ENCODE assay signal across 16 mouse cellular contexts in genomic region chr1:151178505-151179083, GRCm38 (mm10). TPM values are rescaled to one million over a fixed set of nuclear protein-coding genes. Genes with fewer than 3 reads are reported as not detected.
DNase-seq lines count a peak whose midpoint lies in the region; ATAC-seq and TF ChIP-seq lines count a peak whose summit lies in the region.
"Had no signal": no experiment of that assay in that cellular context is flagged by ENCODE, and none has a peak within 500 bp of the region (broad histone marks: within the 10 kb centered on the region; RNA-seq: fewer than 3 reads in every experiment).

No protein-coding gene starts in this region.

- no peak for TF ChIP-seq CTCF in cerebellum, adult 2 months (IDR thresholded peaks at IDR 0.05; ENCODE audit: borderline replicate concordance, insufficient read depth, low read depth, low read length)

- no peak overlapping the region for H3K4me2 ChIP-seq in kidney, embryonic 15.5 days
- no peak overlapping the region for H3K4me2 ChIP-seq in hindbrain, embryonic 12.5 days (replicated peaks)
- H3K4me2 ChIP-seq in midbrain, embryonic 16.5 days (ENCODE audit: low read length) = no peak overlapping the region

- no peak for TF ChIP-seq POLR2A in cerebellum, adult 2 months (IDR thresholded peaks at IDR 0.05; ENCODE audit: borderline replicate concordance, insufficient read depth, low read length)

- H3K9me3 ChIP-seq in kidney, embryonic 15.5 days (replicated peaks) = no peaks in the 10 kb centered on the region
- H3K9me3 ChIP-seq in hindbrain, embryonic 12.5 days (replicated peaks) = no peaks in the 10 kb centered on the region
- no peaks in the 10 kb centered on the region for H3K9me3 ChIP-seq in midbrain, embryonic 16.5 days (replicated peaks; ENCODE audit: control insufficient read depth, low read length, poor library complexity, severe bottlenecking)
- H3K9me3 ChIP-seq: lung, embryonic 15.5 days had no signal

- no peak overlapping the region for H3K4me3 ChIP-seq in kidney, embryonic 15.5 days (replicated peaks)
- no peak overlapping the region for H3K4me3 ChIP-seq in hindbrain, embryonic 12.5 days
- H3K4me3 ChIP-seq in midbrain, embryonic 16.5 days (ENCODE audit: low read depth, low read length) = no peak overlapping the region
- H3K4me3 ChIP-seq in cerebellum, adult 2 months (replicated peaks; ENCODE audit: insufficient read depth, low read depth, low read length) = no peak overlapping the region
- H3K4me3 ChIP-seq: lung, embryonic 15.5 days; myocyte had no signal

- H3K36me3 ChIP-seq in kidney, embryonic 15.5 days = no peaks in the 10 kb centered on the region
- no peaks in the 10 kb centered on the region for H3K36me3 ChIP-seq in hindbrain, embryonic 12.5 days
- H3K36me3 ChIP-seq in midbrain, embryonic 16.5 days (ENCODE audit: control insufficient read depth, insufficient read depth, low read length) = no peaks in the 10 kb centered on the region
- H3K36me3 ChIP-seq: lung, embryonic 15.5 days had no signal

- H3K27me3 ChIP-seq in kidney, embryonic 15.5 days = no peaks in the 10 kb centered on the region
- no peaks in the 10 kb centered on the region for H3K27me3 ChIP-seq in hindbrain, embryonic 12.5 days
- H3K27me3 ChIP-seq in midbrain, embryonic 16.5 days (ENCODE audit: control insufficient read depth, insufficient read depth, low read depth, low read length) = no peaks in the 10 kb centered on the region
- no peaks in the 10 kb centered on the region for H3K27me3 ChIP-seq in cerebellum, adult 2 months (ENCODE audit: control insufficient read depth, insufficient read depth, low read length)
- H3K27me3 ChIP-seq: lung, embryonic 15.5 days had no signal

- H3K27ac ChIP-seq in kidney, embryonic 15.5 days = peak overlapping the region; percentile 67
- no peak overlapping the region for H3K27ac ChIP-seq in hindbrain, embryonic 12.5 days
- no peak overlapping the region for H3K27ac ChIP-seq in midbrain, embryonic 16.5 days (ENCODE audit: low read length)
- H3K27ac ChIP-seq in cerebellum, adult 2 months (ENCODE audit: insufficient read depth, low read length) = no peak overlapping the region
- H3K27ac ChIP-seq: lung, embryonic 15.5 days had no signal

- no peak overlapping the region for H3K9ac ChIP-seq in kidney, embryonic 15.5 days
- H3K9ac ChIP-seq in hindbrain, embryonic 12.5 days = no peak overlapping the region
- H3K9ac ChIP-seq in midbrain, embryonic 16.5 days (ENCODE audit: low read depth, low read length) = no peak overlapping the region
- H3K9ac ChIP-seq: lung, embryonic 15.5 days had no signal

- H3K4me1 ChIP-seq in kidney, embryonic 15.5 days = peaks cover 19% of the 10 kb centered on the region; the same call in 1 of the 2 replicates
- H3K4me1 ChIP-seq in hindbrain, embryonic 12.5 days = peaks cover 13% of the 10 kb centered on the region
- peaks cover 7% of the 10 kb centered on the region for H3K4me1 ChIP-seq in midbrain, embryonic 16.5 days (ENCODE audit: control insufficient read depth, insufficient read depth, low read length)
- no peaks in the 10 kb centered on the region for H3K4me1 ChIP-seq in cerebellum, adult 2 months (ENCODE audit: control insufficient read depth, insufficient read depth, low read length)
- H3K4me1 ChIP-seq: lung, embryonic 15.5 days had no signal

- ATAC-seq in kidney, embryonic 15.5 days (replicated peaks; ENCODE audit: low FRiP score) = 0 out of 2 replicates have a peak, but pooled peaks have one; percentile 21
- ATAC-seq in hindbrain, embryonic 12.5 days (ENCODE audit: low FRiP score) = peak; percentile 68
- ATAC-seq in midbrain, embryonic 16.5 days = peak; percentile 28; the same call in 1 of the 2 replicates

- WGBS in kidney, embryonic 15.5 days = 42% methylated on average over 2 of the region's 2 CpGs
- 22% methylated on average over 2 of the region's 2 CpGs for WGBS in hindbrain, embryonic 12.5 days
- 18% methylated on average over 2 of the region's 2 CpGs for WGBS in midbrain, embryonic 16.5 days
- 57% methylated on average over 2 of the region's 2 CpGs for whole genome bisulfite sequencing in cerebellum, adult 2 months

- DNase-seq in kidney, postnatal 4 days = no peak
- DNase-seq in ZHBTc4 (ENCODE audit: low read depth, low spot score) = peak; percentile 84
- no peak for DNase-seq in cerebellum, adult 2 months
- no peak for DNase-seq in cerebellum, postnatal 4 days (ENCODE audit: low spot score in 2 of 2)
- DNase-seq: kidney, postnatal 10 days; right cerebral cortex, postnatal 14 days had no signal

RNA-seq across cellular contexts. Expression of gene Gm47985, which starts 3.7 kb away (rescaled TPM):
- 0.22 and 0.31 TPM in 2 replicates for polyA plus RNA-seq in kidney, embryonic 15.5 days (2015; fragmentation: Nextera tagmentation; extraction: Ambion mirVana)
- 0.95 and 0.96 TPM in 2 replicates for polyA plus RNA-seq in hindbrain, embryonic 12.5 days (2016; fragmentation: Nextera tagmentation; extraction: Ambion mirVana)
- polyA plus RNA-seq in midbrain, embryonic 16.5 days (2015; fragmentation: Nextera tagmentation; extraction: Ambion mirVana) = not detected in 2 replicates
- not detected in 2 replicates for polyA plus RNA-seq in cerebellum, adult 2 months (2012; rRNA removed)
- polyA plus RNA-seq: activated CD4-positive, CD25-positive, alpha-beta regulatory T cell, adult 4 months; frontal cortex, adult 2 months; heart, embryonic 14.5 days; lung, embryonic 15.5 days had no signal

RNA-seq across cellular contexts. Expression of gene Gm8947, which starts 13.6 kb away (rescaled TPM):
- polyA plus RNA-seq in kidney, embryonic 15.5 days (2015; fragmentation: Nextera tagmentation; extraction: Ambion mirVana) = 0.26 and 0.46 TPM in 2 replicates
- polyA plus RNA-seq in hindbrain, embryonic 12.5 days (2016; fragmentation: Nextera tagmentation; extraction: Ambion mirVana) = not detected in 2 replicates
- polyA plus RNA-seq in midbrain, embryonic 16.5 days (2015; fragmentation: Nextera tagmentation; extraction: Ambion mirVana) = not detected in 2 replicates
- not detected in 2 replicates for polyA plus RNA-seq in cerebellum, adult 2 months (2012; rRNA removed)
- polyA plus RNA-seq: activated CD4-positive, CD25-positive, alpha-beta regulatory T cell, adult 4 months; frontal cortex, adult 2 months; heart, embryonic 14.5 days had no signal

RNA-seq across cellular contexts. Expression of gene Gm47995, which starts 19.7 kb away (rescaled TPM):
- polyA plus RNA-seq in kidney, embryonic 15.5 days (2015; fragmentation: Nextera tagmentation; extraction: Ambion mirVana) = 0.25 and 0.51 TPM in 2 replicates
- not detected in 2 replicates for polyA plus RNA-seq in hindbrain, embryonic 12.5 days (2016; fragmentation: Nextera tagmentation; extraction: Ambion mirVana)
- polyA plus RNA-seq in midbrain, embryonic 16.5 days (2015; fragmentation: Nextera tagmentation; extraction: Ambion mirVana) = not detected in 2 replicates
- not detected in 2 replicates for polyA plus RNA-seq in cerebellum, adult 2 months (2012; rRNA removed)
- polyA plus RNA-seq: activated CD4-positive, CD25-positive, alpha-beta regulatory T cell, adult 4 months; embryonic facial prominence, embryonic 11.5 days; frontal cortex, adult 2 months; heart, embryonic 14.5 days; lung, embryonic 15.5 days; stomach, embryonic 16.5 days had no signal

RNA-seq across cellular contexts. Expression of gene 3110040M04Rik, which starts 25.3 kb away (rescaled TPM):
- 0.42 and 0.55 TPM in 2 replicates for polyA plus RNA-seq in kidney, embryonic 15.5 days (2015; fragmentation: Nextera tagmentation; extraction: Ambion mirVana)
- polyA plus RNA-seq in hindbrain, embryonic 12.5 days (2016; fragmentation: Nextera tagmentation; extraction: Ambion mirVana) = 0.48 and 0.57 TPM in 2 replicates
- not detected in 2 replicates for polyA plus RNA-seq in midbrain, embryonic 16.5 days (2015; fragmentation: Nextera tagmentation; extraction: Ambion mirVana)
- not detected in 2 replicates for polyA plus RNA-seq in cerebellum, adult 2 months (2012; rRNA removed)
- polyA plus RNA-seq: activated CD4-positive, CD25-positive, alpha-beta regulatory T cell, adult 4 months; embryonic facial prominence, embryonic 11.5 days; frontal cortex, adult 2 months; heart, embryonic 14.5 days; lung, embryonic 15.5 days had no signal

RNA-seq across cellular contexts. Expression of gene Gm47996, which starts 31.3 kb away (rescaled TPM):
- polyA plus RNA-seq in kidney, embryonic 15.5 days (2015; fragmentation: Nextera tagmentation; extraction: Ambion mirVana) = 0.19 and 0.71 TPM in 2 replicates
- polyA plus RNA-seq in hindbrain, embryonic 12.5 days (2016; fragmentation: Nextera tagmentation; extraction: Ambion mirVana) = 0.33 TPM in 1 of 2 replicates, not detected in the other
- not detected in 2 replicates for polyA plus RNA-seq in midbrain, embryonic 16.5 days (2015; fragmentation: Nextera tagmentation; extraction: Ambion mirVana)
- not detected in 2 replicates for polyA plus RNA-seq in cerebellum, adult 2 months (2012; rRNA removed)
- polyA plus RNA-seq: activated CD4-positive, CD25-positive, alpha-beta regulatory T cell, adult 4 months; embryonic facial prominence, embryonic 11.5 days; frontal cortex, adult 2 months; heart, embryonic 14.5 days; lung, embryonic 15.5 days; stomach, embryonic 16.5 days had no signal
